Mouse (Mus musculus): ENCODE data around the gene Pak1.

GRCm38 (mm10) chr7:97790272-97790671 lies 1.9 kb downstream of the Pak1 start:
- TF ChIP-seq CTCF (IDR thresholded peaks at IDR 0.05; ENCODE audit: low read depth) (no peak), EP300 (IDR thresholded peaks at IDR 0.05; ENCODE audit: low read depth) (no peak)
